Comparison of ENCODE assay signal across 8 mouse cellular contexts in genomic region chr2:158652985-158653384, GRCm38 (mm10). TPM values are rescaled to one million over a fixed set of nuclear protein-coding genes. Genes with fewer than 3 reads are reported as not detected.
DNase-seq lines count a peak whose midpoint lies in the region; ATAC-seq lines count a peak whose summit lies in the region.
"Had no signal": no experiment of that assay in that cellular context is flagged by ENCODE, and none has a peak within 500 bp of the region (broad histone marks: within the 10 kb centered on the region; RNA-seq: fewer than 3 reads in every experiment).

No protein-coding gene starts in this region.

- H3K4me1 ChIP-seq in intestine, embryonic 14.5 days (replicated peaks; ENCODE audit: control insufficient read depth, insufficient read depth, low read length): no peaks in the 10 kb centered on the region
- H3K4me1 ChIP-seq in midbrain, embryonic 13.5 days (replicated peaks): no peaks in the 10 kb centered on the region

- no peak overlapping the region for H3K27ac ChIP-seq in intestine, embryonic 14.5 days (ENCODE audit: low read depth)
- no peak overlapping the region for H3K27ac ChIP-seq in midbrain, embryonic 13.5 days

- H3K9me3 ChIP-seq in intestine, embryonic 14.5 days (ENCODE audit: control insufficient read depth, low read length): no peaks in the 10 kb centered on the region
- H3K9me3 ChIP-seq in midbrain, embryonic 13.5 days: no peaks in the 10 kb centered on the region

- no peak overlapping the region for H3K4me3 ChIP-seq in intestine, embryonic 14.5 days (ENCODE audit: low read depth, low read length)
- H3K4me3 ChIP-seq in midbrain, embryonic 13.5 days (replicated peaks): no peak overlapping the region

- WGBS in intestine, embryonic 14.5 days: 7% methylated on average over 4 of the region's 4 CpGs
- 5% methylated on average over 4 of the region's 4 CpGs for WGBS in midbrain, embryonic 13.5 days

- H3K4me2 ChIP-seq in intestine, embryonic 14.5 days (ENCODE audit: low read length): no peak overlapping the region
- no peak overlapping the region for H3K4me2 ChIP-seq in midbrain, embryonic 13.5 days (replicated peaks)

- no peaks in the 10 kb centered on the region for H3K27me3 ChIP-seq in intestine, embryonic 14.5 days (replicated peaks; ENCODE audit: control insufficient read depth, insufficient read depth, low read length)
- no peaks in the 10 kb centered on the region for H3K27me3 ChIP-seq in midbrain, embryonic 13.5 days

- peak; percentile 82 to 86 for DNase-seq in cerebellum, postnatal 14 days
- peak; percentile 61 to 83 for DNase-seq in frontal cortex, postnatal 14 days (ENCODE audit: low spot score in 2 of 2)
- DNase-seq in intestine, embryonic 14.5 days (ENCODE audit: low spot score): peak; percentile 84
- peak; percentile 71 to 83 for DNase-seq in left cerebral cortex, postnatal 10 days (ENCODE audit: extremely low spot score in 1 of 2, low spot score in 2 of 2)
- DNase-seq in skeletal muscle tissue, adult 2 months (ENCODE audit: low read depth, low spot score): peak; percentile 52

- intact Hi-C loops in left cerebral cortex, postnatal 10 days (cut with DNase I): loop anchor here (5.0 to 10.0 kb wide), 2 partner anchors 212 to 276 kb away; partner anchors contain the start of gene Snhg11

- ATAC-seq in activated CD4-positive, CD25-positive, alpha-beta regulatory T cell, adult 4 months: peak; percentile 78
- 0 out of 2 replicates have a peak, but pooled peaks have one; percentile 36 for ATAC-seq in intestine, embryonic 14.5 days (replicated peaks; ENCODE audit: low FRiP score, low TSS enrichment, low read depth)
- peak; percentile 72; the same call in 1 of the 2 replicates for ATAC-seq in midbrain, embryonic 13.5 days

- no peak overlapping the region for H3K9ac ChIP-seq in intestine, embryonic 14.5 days (ENCODE audit: low read length)
- no peak overlapping the region for H3K9ac ChIP-seq in midbrain, embryonic 13.5 days (replicated peaks)

- no peaks in the 10 kb centered on the region for H3K36me3 ChIP-seq in intestine, embryonic 14.5 days (ENCODE audit: control insufficient read depth, insufficient read depth, low read length)
- no peaks in the 10 kb centered on the region for H3K36me3 ChIP-seq in midbrain, embryonic 13.5 days

RNA-seq across cellular contexts. Expression of gene Ppp1r16b, which starts 12.2 kb away (rescaled TPM):
- 100 to 1,000 TPM; 100 to 110 TPM for polyA plus RNA-seq in activated CD4-positive, CD25-positive, alpha-beta regulatory T cell, adult 4 months (2017; shearing (Covaris generic))
- polyA plus RNA-seq in intestine, embryonic 14.5 days (2014; fragmentation: Nextera tagmentation; extraction: Ambion mirVana): 5.0 and 5.4 TPM in 2 replicates
- total RNA-seq in left cerebral cortex, postnatal 10 days (2021): 10 to 100 TPM; 51.1 to 54.5 TPM
- 8.4 and 8.7 TPM in 2 replicates for polyA plus RNA-seq in midbrain, embryonic 13.5 days (2015; fragmentation: Nextera tagmentation; extraction: Ambion mirVana)

RNA-seq across cellular contexts. Expression of gene Actr5, which starts 28.3 kb away (rescaled TPM):
- polyA plus RNA-seq in activated CD4-positive, CD25-positive, alpha-beta regulatory T cell, adult 4 months (2017; shearing (Covaris generic)): 1 to 10 TPM; 3.1 to 3.2 TPM
- 12.7 and 13.0 TPM in 2 replicates for polyA plus RNA-seq in intestine, embryonic 14.5 days (2014; fragmentation: Nextera tagmentation; extraction: Ambion mirVana)
- total RNA-seq in left cerebral cortex, postnatal 10 days (2021): 10 to 100 TPM in 1 of 2 experiments, 1 to 10 TPM in 1; 9.7 to 11.7 TPM
- 10.9 and 14.6 TPM in 2 replicates for polyA plus RNA-seq in midbrain, embryonic 13.5 days (2015; fragmentation: Nextera tagmentation; extraction: Ambion mirVana)

RNA-seq across cellular contexts. Expression of gene Slc32a1, which starts 42.4 kb away (rescaled TPM):
- not detected for polyA plus RNA-seq in activated CD4-positive, CD25-positive, alpha-beta regulatory T cell, adult 4 months (2017; shearing (Covaris generic))
- not detected in 2 replicates for polyA plus RNA-seq in intestine, embryonic 14.5 days (2014; fragmentation: Nextera tagmentation; extraction: Ambion mirVana)
- 10 to 100 TPM; 80.8 to 96.0 TPM for total RNA-seq in left cerebral cortex, postnatal 10 days (2021)
- polyA plus RNA-seq in midbrain, embryonic 13.5 days (2015; fragmentation: Nextera tagmentation; extraction: Ambion mirVana): 6.5 and 8.3 TPM in 2 replicates
- polyA plus RNA-seq: lung, embryonic 16.5 days had no signal

Comparison
In these comparisons a context has a peak if more than half of its experiments do, and no peak if none do; other contexts are left out.
1. RNA of gene Ppp1r16b, which starts 12.2 kb away (polyA plus RNA-seq): 100 to 110 TPM in activated CD4-positive, CD25-positive, alpha-beta regulatory T cell, adult 4 months; 8.4 to 8.7 TPM in midbrain, embryonic 13.5 days and 5.0 to 5.4 TPM in intestine, embryonic 14.5 days; every median in the first group is over 10 times any median in the second.
2. Peak in every context shown above with its lines, with median percentiles within 50 percentile points of each other: ATAC-seq and DNase-seq.